Mouse (Mus musculus): ENCODE results near the gene Ankfn1. TPM values are rescaled to one million over a fixed set of nuclear protein-coding genes. Genes with fewer than 3 reads are reported as not detected.

Gene Ankfn1
- total RNA-seq, 1 experiment from 2014 or later = not detected

Other genes with a start within 250 kb of the Ankfn1 start
- 16.6 to 23.5 TPM (median 17.7 TPM) in 3 replicates for gene Pctp, start 225.2 kb upstream of the Ankfn1 start, total RNA-seq (2017)